In the genomic region with DNA sequence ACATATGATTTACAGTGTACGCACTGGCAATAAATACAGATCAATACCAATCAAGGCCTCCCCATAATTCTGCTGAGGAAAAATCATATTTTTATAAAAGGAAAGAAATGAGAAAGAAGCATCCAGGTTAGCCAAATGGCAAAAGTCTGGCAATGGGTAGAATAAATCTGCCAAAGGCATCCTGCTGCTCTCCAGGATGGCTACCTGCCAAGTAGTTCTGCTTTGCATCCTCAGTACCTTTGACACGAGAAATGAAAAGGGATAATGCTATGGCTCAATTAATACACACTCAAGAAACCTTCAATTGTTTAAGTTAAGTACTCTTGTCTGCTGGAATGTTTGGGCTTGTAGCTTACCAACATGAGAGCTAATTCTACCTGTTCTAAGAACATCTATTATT, we compare ENCODE assay signal across 15 mouse cellular contexts.
DNase-seq lines count a peak whose midpoint lies in the region; ATAC-seq and TF ChIP-seq lines count a peak whose summit lies in the region.
"Had no signal": no experiment of that assay in that cellular context is flagged by ENCODE, and none has a peak within 500 bp of the region (broad histone marks: within the 10 kb centered on the region; RNA-seq: fewer than 3 reads in every experiment).

No protein-coding gene starts in this region.

- H3K9ac ChIP-seq in hindbrain, postnatal 0 days (replicated peaks; ENCODE audit: low read length) = no peak overlapping the region
- H3K9ac ChIP-seq in hindbrain, embryonic 13.5 days = no peak overlapping the region
- H3K9ac ChIP-seq in forebrain, postnatal 0 days = no peak overlapping the region
- H3K9ac ChIP-seq: embryonic facial prominence, embryonic 12.5 days had no signal

- peak; percentile 43 for DNase-seq in hindbrain, postnatal 0 days (ENCODE audit: low spot score)
- DNase-seq in NIH3T3 (ENCODE audit: low read depth) = peak; percentile 28
- peak; percentile 57 for DNase-seq in cerebellum, adult 11-12 months
- DNase-seq in cerebellum, postnatal 14 days = peak; percentile 77 to 82
- no peak for DNase-seq in spleen, postnatal 4 days (ENCODE audit: low spot score in 2 of 2)
- no peak for DNase-seq in forebrain, postnatal 0 days
- DNase-seq: kidney, adult 11 months; kidney, postnatal 10 days; liver; thymus, postnatal 25 days had no signal

- no peaks in the 10 kb centered on the region for H3K4me1 ChIP-seq in hindbrain, postnatal 0 days (ENCODE audit: insufficient read depth, low read length)
- H3K4me1 ChIP-seq in hindbrain, embryonic 13.5 days (replicated peaks) = no peaks in the 10 kb centered on the region
- no peaks in the 10 kb centered on the region for H3K4me1 ChIP-seq in forebrain, postnatal 0 days (ENCODE audit: insufficient read depth)
- H3K4me1 ChIP-seq: embryonic facial prominence, embryonic 12.5 days; megakaryocyte, embryonic 14.5 days had no signal

- no peaks in the 10 kb centered on the region for H3K27me3 ChIP-seq in hindbrain, postnatal 0 days (ENCODE audit: insufficient read depth, low read length)
- no peaks in the 10 kb centered on the region for H3K27me3 ChIP-seq in hindbrain, embryonic 13.5 days
- H3K27me3 ChIP-seq in forebrain, postnatal 0 days (ENCODE audit: insufficient read depth, low read length) = no peaks in the 10 kb centered on the region
- H3K27me3 ChIP-seq: embryonic facial prominence, embryonic 12.5 days; megakaryocyte, embryonic 14.5 days had no signal

- no peak overlapping the region for H3K4me2 ChIP-seq in hindbrain, postnatal 0 days (ENCODE audit: low read depth, low read length)
- no peak overlapping the region for H3K4me2 ChIP-seq in hindbrain, embryonic 13.5 days
- H3K4me2 ChIP-seq in forebrain, postnatal 0 days (ENCODE audit: low read depth) = no peak overlapping the region
- H3K4me2 ChIP-seq: embryonic facial prominence, embryonic 12.5 days had no signal

- no peaks in the 10 kb centered on the region for H3K9me3 ChIP-seq in hindbrain, postnatal 0 days (ENCODE audit: low read length)
- no peaks in the 10 kb centered on the region for H3K9me3 ChIP-seq in hindbrain, embryonic 13.5 days
- H3K9me3 ChIP-seq in forebrain, postnatal 0 days (ENCODE audit: low read length) = no peaks in the 10 kb centered on the region
- H3K9me3 ChIP-seq: embryonic facial prominence, embryonic 12.5 days; G1E had no signal

- no peak overlapping the region for H3K27ac ChIP-seq in hindbrain, postnatal 0 days
- H3K27ac ChIP-seq in hindbrain, embryonic 13.5 days = no peak overlapping the region
- no peak overlapping the region for H3K27ac ChIP-seq in forebrain, postnatal 0 days (ENCODE audit: low read depth, low read length)
- H3K27ac ChIP-seq: embryonic facial prominence, embryonic 12.5 days; layer of hippocampus, adult 2 months had no signal

- H3K36me3 ChIP-seq in hindbrain, postnatal 0 days (ENCODE audit: insufficient read depth, low read length) = no peaks in the 10 kb centered on the region
- no peaks in the 10 kb centered on the region for H3K36me3 ChIP-seq in hindbrain, embryonic 13.5 days
- no peaks in the 10 kb centered on the region for H3K36me3 ChIP-seq in forebrain, postnatal 0 days (ENCODE audit: insufficient read depth)
- H3K36me3 ChIP-seq: embryonic facial prominence, embryonic 12.5 days; G1E had no signal

- WGBS in hindbrain, postnatal 0 days = 59% methylated on average over 2 of the region's 2 CpGs
- 75% methylated on average over 2 of the region's 2 CpGs for WGBS in hindbrain, embryonic 13.5 days
- 60% methylated on average over 2 of the region's 2 CpGs for WGBS in forebrain, postnatal 0 days

- H3K4me3 ChIP-seq in hindbrain, postnatal 0 days (ENCODE audit: low read length) = no peak overlapping the region
- no peak overlapping the region for H3K4me3 ChIP-seq in hindbrain, embryonic 13.5 days
- H3K4me3 ChIP-seq in forebrain, postnatal 0 days (ENCODE audit: low read depth, low read length) = no peak overlapping the region
- H3K4me3 ChIP-seq: embryonic facial prominence, embryonic 12.5 days; layer of hippocampus, adult 2 months; megakaryocyte, embryonic 14.5 days had no signal

- no peak for TF ChIP-seq CTCF in hindbrain, postnatal 0 days (IDR thresholded peaks at IDR 0.05; ENCODE audit: low read depth)
- TF ChIP-seq CTCF in forebrain, postnatal 0 days (IDR thresholded peaks at IDR 0.05; ENCODE audit: low read depth) = no peak

- ATAC-seq in hindbrain, postnatal 0 days = no peak
- ATAC-seq in hindbrain, embryonic 13.5 days (ENCODE audit: low FRiP score) = no peak
- ATAC-seq in forebrain, postnatal 0 days = no peak

Comparison
In these comparisons a context has a peak if more than half of its experiments do, and no peak if none do; other contexts are left out.
1. DNase-seq: peak in hindbrain, postnatal 0 days (single experiment), NIH3T3 (single experiment), cerebellum, adult 11-12 months (single experiment) and cerebellum, postnatal 14 days (2 of 2); none in spleen, postnatal 4 days (0 of 2) and forebrain, postnatal 0 days (single experiment).